Mouse (Mus musculus): ENCODE results near the gene Gas8.

GRCm38 (mm10) chr8:123516596-123516995 lies 2.0 kb upstream of the Gas8 start:
- TF ChIP-seq TAL1 (IDR thresholded peaks at IDR 0.05; ENCODE audit: low read length): no peak
- no peak for TF ChIP-seq GATA1 (IDR thresholded peaks at IDR 0.05; ENCODE audit: low read length)
